Mouse (Mus musculus): ENCODE data around the gene Oxld1. TPM values are rescaled to one million over a fixed set of nuclear protein-coding genes. Genes with fewer than 3 reads are reported as not detected.

The Oxld1 gene
- total and polyA plus RNA-seq, 3 experiments, result 10.4 to 31.4 (median 20.3) TPM

DNA sequence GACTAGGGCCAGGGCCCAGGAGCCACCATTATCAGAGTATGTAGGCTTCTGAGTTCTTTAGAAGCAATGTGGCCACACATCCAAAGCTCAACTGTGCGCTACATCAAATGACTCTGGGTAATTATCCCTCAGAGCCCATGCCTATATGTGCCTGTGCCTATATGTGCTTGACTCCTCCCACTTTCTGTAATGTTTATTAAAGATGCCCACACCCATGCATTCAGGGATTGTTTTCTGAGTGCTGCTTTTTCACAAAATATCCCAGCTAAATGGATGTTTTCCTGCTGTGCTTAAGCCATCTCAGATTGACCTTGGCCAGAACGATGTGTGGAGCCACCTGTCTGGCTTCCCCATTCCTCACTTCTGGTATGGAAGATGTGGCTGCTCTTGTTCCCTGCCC is 5.7 kb upstream of the Oxld1 start:
- Histone ChIP-seq H3K27me3 (replicated peaks) (no peaks in the 10 kb centered on the region), H3K9ac (ENCODE audit: insufficient read depth, low read depth) (no peak overlapping the region), H3K4me2 (ENCODE audit: insufficient read depth, low read depth, poor library complexity, severe bottlenecking) (no peak overlapping the region), H3K79me2 (replicated peaks; ENCODE audit: control insufficient read depth, extremely low read depth, insufficient read depth, poor library complexity, severe bottlenecking) (peaks cover 41% of the 10 kb centered on the region), H3K36me3 (replicated peaks in 1 of 2; ENCODE audit: control insufficient read depth in 1 of 2, insufficient read depth in 1 of 2, low read length in 1 of 2) (peaks cover 47 to 69% of the 10 kb centered on the region in 2 experiments), H3K4me1 (ENCODE audit: control insufficient read depth in 1 of 2, insufficient read depth in 2 of 2) (peaks cover 7 to 36% of the 10 kb centered on the region in 2 experiments; a peak in 3 of 4 replicates), H3K4me3 (replicated peaks in 1 of 3; ENCODE audit: low read depth in 2 of 3, low read length in 2 of 3, poor library complexity in 1 of 3) (no peak overlapping the region), H3K9me3 (replicated peaks; ENCODE audit: low read length) (no peaks in the 10 kb centered on the region), H3K27ac (ENCODE audit: insufficient read depth, low read depth) (no peak overlapping the region)
- DNase-seq (ENCODE audit: extremely low read depth), result no peak
- TF ChIP-seq POLR2A (IDR thresholded peaks at IDR 0.05; ENCODE audit: low read depth, low read length) (peak; percentile 45), ETS1 (conservative IDR thresholded peaks at IDR 0.05; ENCODE audit: low read depth, low read length) (no peak)
- dilution Hi-C loops (cut with MboI; ENCODE audit: extremely low pct_ligation_motif_present, extremely low pct_unique_long_range_greater_than_20kb, low sequenced_read_pairs), result no loop called here
- in situ Hi-C loops (cut with MboI; ENCODE audit: low pct_ligation_motif_present, low pct_unique_long_range_greater_than_20kb, low sequenced_read_pairs), result no loop called here

DNA sequence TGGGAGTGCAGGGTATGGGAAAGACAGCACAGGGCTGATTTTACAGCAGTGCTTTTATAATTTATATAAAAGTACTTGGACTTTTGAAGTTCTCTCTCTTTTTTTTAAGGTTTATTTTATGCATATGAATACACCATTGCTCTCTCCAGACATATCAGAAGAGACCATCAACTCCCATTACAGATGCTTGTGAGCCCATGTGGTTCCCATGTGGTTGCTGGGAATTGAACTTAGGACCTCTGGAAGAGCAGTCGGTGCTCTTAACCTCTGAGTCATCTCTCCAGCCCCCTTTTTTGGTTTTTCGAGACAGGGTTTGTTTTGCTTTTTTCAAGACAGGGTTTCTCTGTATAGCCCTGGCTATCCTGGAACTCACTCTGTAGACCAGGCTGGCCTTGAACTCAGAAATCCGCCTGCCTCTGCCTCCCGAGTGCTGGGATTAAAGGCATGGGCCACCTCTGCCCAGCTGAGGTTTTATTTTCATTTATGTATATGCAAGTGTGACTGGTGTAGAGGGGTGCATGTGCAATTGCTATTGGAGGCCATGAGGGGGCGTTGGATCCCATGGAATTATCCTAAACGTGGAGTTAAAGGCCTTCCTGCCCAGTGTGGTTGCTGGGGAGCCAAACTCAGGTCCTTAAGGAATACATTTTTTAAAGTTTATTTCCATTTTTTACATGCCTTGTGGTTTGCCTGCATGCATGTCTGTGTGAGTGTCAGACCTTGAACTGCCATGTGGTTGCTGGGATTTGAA is 1.2 kb upstream of the Oxld1 start:
- Histone ChIP-seq H3K4me3 (replicated peaks in 1 of 3; ENCODE audit: low read depth in 2 of 3, low read length in 2 of 3, poor library complexity in 1 of 3) (peak overlapping the region; percentile 82 to 100 (median 85)), H3K9me3 (replicated peaks; ENCODE audit: low read length) (no peaks in the 10 kb centered on the region), H3K27ac (ENCODE audit: insufficient read depth, low read depth) (no peak overlapping the region), H3K36me3 (replicated peaks in 1 of 2; ENCODE audit: control insufficient read depth in 1 of 2, insufficient read depth in 1 of 2, low read length in 1 of 2) (peaks cover 45 to 70% of the 10 kb centered on the region in 2 experiments), H3K9ac (ENCODE audit: insufficient read depth, low read depth) (peak overlapping the region; percentile 66), H3K27me3 (replicated peaks) (no peaks in the 10 kb centered on the region), H3K79me2 (replicated peaks; ENCODE audit: control insufficient read depth, extremely low read depth, insufficient read depth, poor library complexity, severe bottlenecking) (peaks cover 23% of the 10 kb centered on the region), H3K4me1 (ENCODE audit: control insufficient read depth in 1 of 2, insufficient read depth in 2 of 2) (peaks cover 9 to 26% of the 10 kb centered on the region in 2 experiments), H3K4me2 (ENCODE audit: insufficient read depth, low read depth, poor library complexity, severe bottlenecking) (peak overlapping the region; percentile 56)
- in situ Hi-C loops (cut with MboI; ENCODE audit: low pct_ligation_motif_present, low pct_unique_long_range_greater_than_20kb, low sequenced_read_pairs), result no loop called here
- peak; percentile 52 for DNase-seq (ENCODE audit: extremely low read depth)
- dilution Hi-C loops (cut with MboI; ENCODE audit: extremely low pct_ligation_motif_present, extremely low pct_unique_long_range_greater_than_20kb, low sequenced_read_pairs), result no loop called here
- peak; percentile 85 for TF ChIP-seq MYC (IDR thresholded peaks at IDR 0.05; ENCODE audit: low read depth, low read length)
- TF ChIP-seq SIN3A (IDR thresholded peaks at IDR 0.05; ENCODE audit: low read length), result peak; percentile 25; the same call in 1 of the 2 replicates
- TF ChIP-seq MAX (IDR thresholded peaks at IDR 0.05; ENCODE audit: low read length), result peak; percentile 71
- no peak for TF ChIP-seq ZKSCAN1 (IDR thresholded peaks at IDR 0.05; ENCODE audit: borderline replicate concordance, low read depth, low read length)
- TF ChIP-seq CTCF (conservative IDR thresholded peaks at IDR 0.05 in 1 of 2, IDR thresholded peaks at IDR 0.05 in 1 of 2; ENCODE audit: low read depth in 2 of 2, low read length in 2 of 2), result peak; percentile 60 to 71
- TF ChIP-seq ZMIZ1 (IDR thresholded peaks at IDR 0.05; ENCODE audit: low read depth, low read length), result no peak
- TF ChIP-seq HCFC1 (IDR thresholded peaks at IDR 0.05; ENCODE audit: low read depth, low read length), result no peak
- TF ChIP-seq CHD2 (IDR thresholded peaks at IDR 0.05; ENCODE audit: low read length), result 0 out of 2 replicates have a peak, but pooled peaks have one; percentile 33
- TF ChIP-seq POLR2A (IDR thresholded peaks at IDR 0.05; ENCODE audit: low read depth, low read length), result 0 out of 2 replicates have a peak, but pooled peaks have one; percentile 12
- TF ChIP-seq MAZ (IDR thresholded peaks at IDR 0.05; ENCODE audit: low read depth, low read length), result no peak
- TF ChIP-seq BHLHE40 (IDR thresholded peaks at IDR 0.05; ENCODE audit: low read depth, low read length), result no peak
- no peak for TF ChIP-seq USF1 (IDR thresholded peaks at IDR 0.05; ENCODE audit: low read depth, low read length)
- no peak for TF ChIP-seq ETS1 (conservative IDR thresholded peaks at IDR 0.05; ENCODE audit: low read depth, low read length)
- TF ChIP-seq IRF4 (IDR thresholded peaks at IDR 0.05; ENCODE audit: low read depth, low read length), result no peak
- TF ChIP-seq RAD21 (IDR thresholded peaks at IDR 0.05; ENCODE audit: low read depth, low read length), result peak; percentile 21
- no peak for TF ChIP-seq POLR2AphosphoS2 (IDR thresholded peaks at IDR 0.05; ENCODE audit: low read depth, low read length)
- no peak for TF ChIP-seq USF2 (conservative IDR thresholded peaks at IDR 0.05; ENCODE audit: low read depth, low read length)
- TF ChIP-seq CHD1 (IDR thresholded peaks at IDR 0.05; ENCODE audit: low read depth, low read length), result 0 out of 2 replicates have a peak, but pooled peaks have one; percentile 39
- no peak for TF ChIP-seq E2F4 (IDR thresholded peaks at IDR 0.05; ENCODE audit: insufficient replicate concordance, low read depth, low read length)
- no peak; the same call in 1 of the 2 replicates for TF ChIP-seq SMC3 (IDR thresholded peaks at IDR 0.05; ENCODE audit: low read depth, low read length)
- no peak for TF ChIP-seq ZNF384 (IDR thresholded peaks at IDR 0.05; ENCODE audit: low read depth, low read length)
- TF ChIP-seq GABPA (IDR thresholded peaks at IDR 0.05; ENCODE audit: insufficient replicate concordance, low read depth, low read length), result no peak

Measured in CH12.LX (cell line).